Mouse (Mus musculus) kidney, embryonic 16.5 days (tissue): Measurements from ENCODE around the gene Oca2. TPM values are rescaled to one million over a fixed set of nuclear protein-coding genes. Genes with fewer than 3 reads are reported as not detected.

Source experiments
- ATAC-seq: fragments of 200-750 bp; cut with Nextera tagmentation; 2 replicates; pipeline ENCODE4 v1.8.0; 2017; ENCODE audit warnings: moderate TSS enrichment; ENCODE audit not compliant: low FRiP score, low TSS enrichment
- H3K27ac ChIP-seq: fragments of 300-500 bp; sonication (generic); 2 replicates; pipeline ENCODE4 v1.5.1; 2014; ENCODE audit warnings: low read length
- H3K27me3 ChIP-seq: fragments of 300-500 bp; sonication (generic); 2 replicates; pipeline ENCODE4 v1.6.1; 2014; ENCODE audit warnings: low read length, control low read depth, mixed read lengths; ENCODE audit not compliant: insufficient read depth
- H3K36me3 ChIP-seq: fragments of 300-500 bp; sonication (generic); 2 replicates; pipeline ENCODE4 v1.6.1; 2014; ENCODE audit warnings: low read length, control low read depth, mixed read lengths; ENCODE audit not compliant: insufficient read depth
- H3K4me1 ChIP-seq: fragments of 300-500 bp; sonication (generic); 2 replicates; pipeline ENCODE4 v1.6.1; 2014; ENCODE audit warnings: low read length, control low read depth, mixed read lengths; ENCODE audit not compliant: insufficient read depth
- H3K4me2 ChIP-seq: fragments of 300-500 bp; sonication (generic); replicated peaks from 2 replicates; pipeline ENCODE4 v1.6.1; 2014; ENCODE audit warnings: low read depth, low read length
- H3K4me3 ChIP-seq: fragments of 300-500 bp; sonication (generic); 2 replicates; pipeline ENCODE4 v1.5.1; 2014; ENCODE audit warnings: mild to moderate bottlenecking, low read length
- H3K9ac ChIP-seq: fragments of 300-500 bp; sonication (generic); replicated peaks from 2 replicates; pipeline ENCODE4 v1.6.1; 2014; ENCODE audit warnings: low read length
- H3K9me3 ChIP-seq: fragments of 300-500 bp; sonication (generic); 2 replicates; pipeline ENCODE4 v1.6.1; 2016; ENCODE audit warnings: low read length, control low read depth
- WGBS: fragments of 180-500 bp; shearing (Covaris S2); extraction: QIAGEN DNeasy Blood & Tissue Kit; methylation state at CpG from one replicate; pipeline ENCODE4 v1.1.7; 2014; 5-methylcytosine and 5-hydroxymethylcytosine counted together
- polyA plus RNA-seq: library from polyadenylated mRNA; unstranded; fragments of >200 nt; fragmentation: Nextera tagmentation; extraction: Ambion mirVana; gene quantifications from 2 replicates; pipeline ENCODE4 v1.2.1, GENCODE M21; 2015

The Oca2 gene
- polyA plus RNA-seq, 1 experiment from 2014 or later, result 0.12 TPM

DNA sequence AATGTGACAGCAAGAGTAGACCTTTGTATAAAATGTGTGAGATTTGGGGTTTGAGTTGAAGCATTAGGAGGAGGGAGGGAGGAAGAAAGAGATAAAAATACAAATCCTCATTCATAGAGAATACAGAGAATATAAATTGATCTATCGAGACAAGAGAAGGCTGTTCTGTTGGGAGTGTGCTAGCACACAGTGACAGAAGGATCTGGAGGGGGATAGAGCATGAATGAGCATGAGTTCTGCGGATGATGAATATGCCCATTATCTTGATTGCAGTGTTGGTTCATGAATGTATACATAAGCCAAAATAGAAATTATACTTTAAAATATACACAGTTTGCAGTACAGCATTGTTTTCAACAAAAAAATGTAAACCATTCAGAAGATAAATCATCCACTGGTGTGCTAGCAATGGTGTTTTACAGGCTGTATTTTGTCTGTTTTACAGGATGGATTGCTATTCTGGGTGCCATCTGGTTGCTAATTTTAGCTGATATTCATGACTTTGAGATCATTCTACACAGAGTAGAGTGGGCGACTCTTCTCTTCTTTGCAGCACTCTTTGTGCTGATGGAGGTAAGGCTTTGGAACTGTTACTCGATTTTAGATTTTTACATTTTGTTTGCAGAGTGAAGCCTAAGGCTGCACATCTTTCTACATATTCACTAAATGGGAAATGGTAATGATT lies 117.2 kb downstream of the Oca2 start:
- no peaks in the 10 kb centered on the region for H3K4me1 ChIP-seq

GRCm38 (mm10) chr7:56381750-56382421 lies 142.3 kb downstream of the Oca2 start:
- Histone ChIP-seq H3K9me3 (no peaks in the 10 kb centered on the region), H3K4me2 (no peak overlapping the region), H3K4me1 (no peaks in the 10 kb centered on the region), H3K27me3 (no peaks in the 10 kb centered on the region), H3K4me3 (no peak overlapping the region), H3K9ac (no peak overlapping the region), H3K36me3 (no peaks in the 10 kb centered on the region), H3K27ac (no peak overlapping the region)
- ATAC-seq, result no peak
- WGBS, result 67% methylated on average over 4 of the region's 4 CpGs

More for the DNA sequence above, 117.2 kb downstream of the Oca2 start:
- Histone ChIP-seq H3K9ac (no peak overlapping the region), H3K4me3 (no peak overlapping the region), H3K27ac (no peak overlapping the region), H3K36me3 (no peaks in the 10 kb centered on the region), H3K9me3 (no peaks in the 10 kb centered on the region), H3K4me2 (no peak overlapping the region), H3K27me3 (no peaks in the 10 kb centered on the region)
- ATAC-seq, result no peak
- WGBS, result 88% methylated on average over 4 of the region's 4 CpGs

- H3K4me3 ChIP-seq, result no peak overlapping the region
- ATAC-seq, result no peak
- H3K27me3 ChIP-seq, result no peaks in the 10 kb centered on the region
- 85% methylated on average over 1 of the region's 1 CpGs for WGBS
- no peaks in the 10 kb centered on the region for H3K4me1 ChIP-seq
- no peak overlapping the region for H3K4me2 ChIP-seq
- H3K27ac ChIP-seq, result peak overlapping the region; percentile 24; the same call in 1 of the 2 replicates
- no peak overlapping the region for H3K9ac ChIP-seq
- H3K36me3 ChIP-seq, result no peaks in the 10 kb centered on the region
- no peaks in the 10 kb centered on the region for H3K9me3 ChIP-seq
These were observed 143.1 kb downstream of the Oca2 start for GRCm38 (mm10) chr7:56382706-56383105.

GRCm38 (mm10) chr7:56388295-56388694 lies 148.7 kb downstream of the Oca2 start:
- H3K27ac ChIP-seq, result no peak overlapping the region
- H3K36me3 ChIP-seq, result no peaks in the 10 kb centered on the region
- WGBS, result 73% methylated on average over 2 of the region's 2 CpGs
- ATAC-seq, result no peak
- no peaks in the 10 kb centered on the region for H3K9me3 ChIP-seq
- no peak overlapping the region for H3K4me3 ChIP-seq
- H3K4me2 ChIP-seq, result no peak overlapping the region
- H3K4me1 ChIP-seq, result no peaks in the 10 kb centered on the region
- H3K9ac ChIP-seq, result no peak overlapping the region
- no peaks in the 10 kb centered on the region for H3K27me3 ChIP-seq

GRCm38 (mm10) chr7:56418182-56418836 lies 178.7 kb downstream of the Oca2 start:
- no peak overlapping the region for H3K9ac ChIP-seq
- no peaks in the 10 kb centered on the region for H3K4me1 ChIP-seq
- H3K9me3 ChIP-seq, result no peaks in the 10 kb centered on the region
- ATAC-seq, result no peak
- WGBS, result 56% methylated on average over 6 of the region's 6 CpGs
- no peaks in the 10 kb centered on the region for H3K36me3 ChIP-seq
- H3K27ac ChIP-seq, result peak overlapping the region; percentile 34; the same call in 1 of the 2 replicates
- no peak overlapping the region for H3K4me3 ChIP-seq
- no peak overlapping the region for H3K4me2 ChIP-seq
- no peaks in the 10 kb centered on the region for H3K27me3 ChIP-seq

GRCm38 (mm10) chr7:56419253-56419844 lies 179.8 kb downstream of the Oca2 start:
- 12% methylated on average over 5 of the region's 5 CpGs for WGBS
- H3K27ac ChIP-seq, result peak overlapping the region; percentile 86
- ATAC-seq, result peak; percentile 93

DNA sequence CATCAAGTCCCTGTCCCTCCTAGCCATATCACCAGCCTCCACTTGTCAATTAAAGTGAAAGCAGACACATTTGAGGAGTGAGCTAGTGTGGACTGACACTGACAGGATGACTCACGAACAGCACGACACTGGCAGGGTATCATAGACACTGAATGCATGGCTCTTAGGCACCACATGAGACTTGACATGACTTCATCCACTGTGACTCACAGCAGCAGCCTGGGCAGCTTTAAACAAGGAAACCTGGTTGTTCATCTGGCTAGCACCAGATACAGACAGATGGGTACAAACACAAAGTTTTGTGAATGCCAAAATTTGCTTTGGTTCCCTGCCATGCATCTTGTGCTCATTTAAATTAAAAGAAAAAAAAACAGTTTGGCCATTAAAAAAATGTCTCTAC lies 182.4 kb downstream of the Oca2 start:
- H3K4me1 ChIP-seq, result peaks cover 5% of the 10 kb centered on the region; the same call in 1 of the 2 replicates
- ATAC-seq, result no peak
- H3K36me3 ChIP-seq, result no peaks in the 10 kb centered on the region
- no peaks in the 10 kb centered on the region for H3K9me3 ChIP-seq
- no peak overlapping the region for H3K4me2 ChIP-seq
- no peak overlapping the region for H3K27ac ChIP-seq
- H3K27me3 ChIP-seq, result no peaks in the 10 kb centered on the region
- H3K9ac ChIP-seq, result no peak overlapping the region
- 72% methylated on average over 2 of the region's 2 CpGs for WGBS
- no peak overlapping the region for H3K4me3 ChIP-seq

More at GRCm38 (mm10) chr7:56419253-56419844, 179.8 kb downstream of the Oca2 start:
- no peaks in the 10 kb centered on the region for H3K27me3 ChIP-seq
- H3K9ac ChIP-seq, result no peak overlapping the region
- H3K9me3 ChIP-seq, result no peaks in the 10 kb centered on the region
- H3K4me3 ChIP-seq, result no peak overlapping the region
- H3K4me1 ChIP-seq, result peaks cover 5% of the 10 kb centered on the region; the same call in 1 of the 2 replicates
- no peaks in the 10 kb centered on the region for H3K36me3 ChIP-seq
- H3K4me2 ChIP-seq, result no peak overlapping the region

GRCm38 (mm10) chr7:56423548-56423947 lies 184.0 kb downstream of the Oca2 start:
- H3K27me3 ChIP-seq, result no peaks in the 10 kb centered on the region
- no peak overlapping the region for H3K27ac ChIP-seq
- H3K4me3 ChIP-seq, result no peak overlapping the region
- H3K4me2 ChIP-seq, result no peak overlapping the region
- WGBS, result 65% methylated on average over 2 of the region's 2 CpGs
- no peaks in the 10 kb centered on the region for H3K36me3 ChIP-seq
- H3K9ac ChIP-seq, result no peak overlapping the region
- H3K9me3 ChIP-seq, result no peaks in the 10 kb centered on the region
- H3K4me1 ChIP-seq, result peaks cover 5% of the 10 kb centered on the region; the same call in 1 of the 2 replicates
- ATAC-seq, result no peak

- no peak for ATAC-seq
- WGBS, result 72% methylated on average over 4 of the region's 4 CpGs
- H3K9me3 ChIP-seq, result no peaks in the 10 kb centered on the region
- H3K36me3 ChIP-seq, result no peaks in the 10 kb centered on the region
- H3K9ac ChIP-seq, result no peak overlapping the region
- H3K27ac ChIP-seq, result no peak overlapping the region
- H3K4me3 ChIP-seq, result no peak overlapping the region
- H3K4me1 ChIP-seq, result no peaks in the 10 kb centered on the region
- no peaks in the 10 kb centered on the region for H3K27me3 ChIP-seq
- no peak overlapping the region for H3K4me2 ChIP-seq
These were observed 221.4 kb downstream of the Oca2 start for GRCm38 (mm10) chr7:56460814-56461520.
